Mouse (Mus musculus): ENCODE results near the gene Dynlrb1. TPM values are rescaled to one million over a fixed set of nuclear protein-coding genes. Genes with fewer than 3 reads are reported as not detected.

Dynlrb1 gene
- polyA plus RNA-seq, 1 experiment from 2014 or later = 550 TPM

DNA sequence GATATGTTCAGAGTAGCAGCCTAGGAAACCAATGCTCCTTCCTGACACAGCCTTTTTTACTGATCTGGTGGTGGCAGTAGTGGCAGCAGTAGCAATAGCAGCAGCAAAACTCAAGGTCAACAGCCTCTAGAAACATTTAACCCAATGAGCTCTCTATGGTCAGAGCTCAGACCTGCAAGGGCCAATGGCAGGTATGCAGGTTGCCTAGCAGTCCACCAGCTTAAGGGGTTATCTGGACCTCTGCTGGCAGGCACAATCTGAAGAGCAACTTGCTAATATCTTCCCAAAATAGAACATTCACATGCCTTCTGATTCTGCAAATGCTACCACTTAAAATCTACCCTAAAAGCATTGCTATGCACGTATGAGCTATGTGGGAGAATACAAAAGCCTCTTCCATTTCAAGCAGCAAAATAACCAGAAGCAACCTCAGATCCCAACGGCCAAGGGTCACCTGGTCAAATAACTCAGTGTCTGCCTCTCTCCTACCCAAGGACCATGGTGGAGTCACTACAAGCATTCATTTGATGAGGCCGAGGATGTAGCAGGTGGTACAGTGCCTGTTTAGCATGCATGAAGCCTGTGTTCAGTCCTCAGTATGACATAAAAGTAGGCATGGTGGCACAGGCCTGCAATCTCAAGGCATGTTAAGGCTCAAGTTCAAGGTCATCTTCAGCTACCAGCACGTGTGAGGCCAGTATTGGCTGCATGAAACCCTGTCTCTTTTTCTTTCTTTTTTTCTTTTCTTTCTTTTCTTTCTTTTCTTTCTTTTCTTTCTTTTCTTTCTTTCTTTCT is 51.3 kb downstream of the Dynlrb1 start:
- Histone ChIP-seq H3K27me3 (ENCODE audit: control insufficient read depth, insufficient read depth, low read length) (no peaks in the 10 kb centered on the region), H3K4me3 (ENCODE audit: low read depth, low read length) (no peak overlapping the region), H3K4me2 (replicated peaks; ENCODE audit: low read depth, low read length) (no peak overlapping the region), H3K9ac (ENCODE audit: low read depth, low read length) (no peak overlapping the region), H3K36me3 (ENCODE audit: control insufficient read depth, insufficient read depth, low read length) (no peaks in the 10 kb centered on the region), H3K9me3 (ENCODE audit: control insufficient read depth, low read length) (no peaks in the 10 kb centered on the region), H3K4me1 (replicated peaks; ENCODE audit: control insufficient read depth, insufficient read depth, low read length) (no peaks in the 10 kb centered on the region), H3K27ac (ENCODE audit: low read depth, low read length) (no peak overlapping the region)
- 91% methylated on average over 4 of the region's 4 CpGs for WGBS
- no peak for ATAC-seq (ENCODE audit: low FRiP score)
- no peak for DNase-seq (ENCODE audit: low spot score)

DNA sequence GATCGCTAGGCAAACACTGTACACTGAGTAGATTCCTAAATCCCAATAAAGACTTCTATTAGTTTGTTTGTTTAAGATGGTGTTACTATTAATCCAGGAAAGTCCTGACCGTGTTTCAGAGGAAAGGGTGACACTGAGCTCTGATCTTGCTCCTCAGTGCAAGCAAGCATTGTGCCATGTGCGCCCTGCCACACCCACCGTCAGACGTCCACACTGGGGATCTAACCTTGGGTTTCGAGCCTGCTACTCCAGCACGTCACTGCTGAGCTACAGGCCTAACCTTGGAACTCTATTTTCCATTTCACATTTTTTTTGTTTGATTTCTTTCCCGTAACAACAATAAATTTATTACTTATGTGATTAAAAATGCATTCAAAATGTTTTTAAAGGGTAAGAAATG is 53.7 kb downstream of the Dynlrb1 start:
- Histone ChIP-seq H3K4me2 (replicated peaks; ENCODE audit: low read depth, low read length) (no peak overlapping the region), H3K9me3 (ENCODE audit: control insufficient read depth, low read length) (no peaks in the 10 kb centered on the region), H3K9ac (ENCODE audit: low read depth, low read length) (no peak overlapping the region), H3K27ac (ENCODE audit: low read depth, low read length) (no peak overlapping the region), H3K4me1 (replicated peaks; ENCODE audit: control insufficient read depth, insufficient read depth, low read length) (no peaks in the 10 kb centered on the region), H3K27me3 (ENCODE audit: control insufficient read depth, insufficient read depth, low read length) (no peaks in the 10 kb centered on the region), H3K36me3 (ENCODE audit: control insufficient read depth, insufficient read depth, low read length) (no peaks in the 10 kb centered on the region), H3K4me3 (ENCODE audit: low read depth, low read length) (no peak overlapping the region)
- ATAC-seq (ENCODE audit: low FRiP score) (no peak), DNase-seq (ENCODE audit: low spot score) (no peak)
- 89% methylated on average over 8 of the region's 8 CpGs for WGBS

DNA sequence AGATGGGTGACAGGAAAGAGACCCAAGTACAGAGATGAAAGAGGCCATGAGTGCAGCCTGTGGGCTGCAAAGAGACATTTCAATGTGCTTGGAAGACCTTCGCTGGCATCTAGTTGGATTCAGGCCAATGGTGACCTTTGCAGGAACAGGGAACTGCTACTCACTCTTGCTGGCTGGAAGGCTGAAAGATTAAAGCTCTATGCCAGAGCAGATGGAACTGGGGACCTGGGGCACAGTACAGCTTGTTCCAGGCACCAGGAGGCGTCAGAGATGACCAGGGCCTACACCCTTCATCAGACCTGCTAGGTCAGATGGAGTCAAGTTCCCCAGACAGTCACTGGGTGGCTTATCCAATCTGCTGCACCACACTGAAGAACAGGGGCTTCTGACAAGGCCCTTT is 57.0 kb downstream of the Dynlrb1 start:
- Histone ChIP-seq H3K4me3 (ENCODE audit: low read depth, low read length) (no peak overlapping the region), H3K9me3 (ENCODE audit: control insufficient read depth, low read length) (no peaks in the 10 kb centered on the region), H3K27ac (ENCODE audit: low read depth, low read length) (no peak overlapping the region), H3K9ac (ENCODE audit: low read depth, low read length) (no peak overlapping the region), H3K4me1 (replicated peaks; ENCODE audit: control insufficient read depth, insufficient read depth, low read length) (no peaks in the 10 kb centered on the region), H3K27me3 (ENCODE audit: control insufficient read depth, insufficient read depth, low read length) (no peaks in the 10 kb centered on the region), H3K4me2 (replicated peaks; ENCODE audit: low read depth, low read length) (no peak overlapping the region), H3K36me3 (ENCODE audit: control insufficient read depth, insufficient read depth, low read length) (peaks cover 6% of the 10 kb centered on the region; the same call in 1 of the 2 replicates)
- ATAC-seq (ENCODE audit: low FRiP score) = no peak
- WGBS = 78% methylated on average over 2 of the region's 2 CpGs
- DNase-seq (ENCODE audit: low spot score) = no peak

DNA sequence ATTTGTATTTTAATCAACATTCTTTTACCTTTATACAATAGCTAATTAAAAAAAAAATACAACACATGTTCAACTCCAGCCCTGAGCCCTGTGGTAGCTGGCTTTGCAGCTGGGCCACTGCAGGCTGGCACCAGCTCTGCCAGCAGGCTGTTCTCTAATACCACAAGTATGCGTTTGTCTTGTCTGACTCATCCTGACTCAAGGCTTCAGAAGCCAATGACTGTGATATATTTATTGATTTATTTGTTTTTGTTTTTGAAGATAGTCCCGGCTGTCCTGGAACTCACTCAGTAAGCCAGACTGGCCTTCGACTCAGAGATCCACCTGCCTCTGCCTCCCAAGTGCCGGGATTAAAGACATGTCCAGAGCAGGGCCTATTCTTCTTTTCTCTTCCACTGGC is 57.6 kb downstream of the Dynlrb1 start:
- ATAC-seq (ENCODE audit: low FRiP score) = no peak
- no peak overlapping the region for H3K4me3 ChIP-seq (ENCODE audit: low read depth, low read length)
- no peak for DNase-seq (ENCODE audit: low spot score)
- WGBS = 95% methylated on average over 4 of the region's 4 CpGs
- H3K9ac ChIP-seq (ENCODE audit: low read depth, low read length) = no peak overlapping the region
- no peak overlapping the region for H3K27ac ChIP-seq (ENCODE audit: low read depth, low read length)
- no peaks in the 10 kb centered on the region for H3K27me3 ChIP-seq (ENCODE audit: control insufficient read depth, insufficient read depth, low read length)
- H3K9me3 ChIP-seq (ENCODE audit: control insufficient read depth, low read length) = no peaks in the 10 kb centered on the region
- no peak overlapping the region for H3K4me2 ChIP-seq (replicated peaks; ENCODE audit: low read depth, low read length)
- H3K4me1 ChIP-seq (replicated peaks; ENCODE audit: control insufficient read depth, insufficient read depth, low read length) = no peaks in the 10 kb centered on the region
- H3K36me3 ChIP-seq (ENCODE audit: control insufficient read depth, insufficient read depth, low read length) = peaks cover 6% of the 10 kb centered on the region; the same call in 1 of the 2 replicates

DNA sequence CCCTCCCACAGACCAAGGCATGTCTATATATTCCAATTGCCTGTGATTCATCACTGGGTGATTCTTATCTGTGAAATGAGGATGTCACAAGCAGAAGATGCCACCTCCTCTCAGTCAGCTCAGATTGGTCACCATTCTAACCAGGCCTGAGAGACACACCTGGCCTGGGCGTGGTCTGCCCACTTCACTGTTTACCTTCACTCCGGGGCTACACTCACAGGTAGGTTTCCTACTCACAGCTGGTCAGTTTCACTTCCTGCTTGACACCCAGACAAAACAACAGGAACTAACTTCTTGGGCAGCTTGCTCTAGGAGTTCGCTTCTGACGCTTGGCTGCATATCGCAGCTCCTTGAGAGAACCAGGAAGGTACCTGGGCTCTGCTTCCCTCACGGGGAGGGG is 59.1 kb downstream of the Dynlrb1 start:
- Histone ChIP-seq H3K9me3 (ENCODE audit: control insufficient read depth, low read length) (no peaks in the 10 kb centered on the region), H3K4me3 (ENCODE audit: low read depth, low read length) (no peak overlapping the region), H3K27ac (ENCODE audit: low read depth, low read length) (no peak overlapping the region), H3K9ac (ENCODE audit: low read depth, low read length) (no peak overlapping the region), H3K27me3 (ENCODE audit: control insufficient read depth, insufficient read depth, low read length) (no peaks in the 10 kb centered on the region), H3K4me1 (replicated peaks; ENCODE audit: control insufficient read depth, insufficient read depth, low read length) (no peaks in the 10 kb centered on the region), H3K36me3 (ENCODE audit: control insufficient read depth, insufficient read depth, low read length) (peaks cover 6% of the 10 kb centered on the region; the same call in 1 of the 2 replicates), H3K4me2 (replicated peaks; ENCODE audit: low read depth, low read length) (no peak overlapping the region)
- WGBS = 97% methylated on average over 6 of the region's 6 CpGs
- ATAC-seq (ENCODE audit: low FRiP score) (no peak), DNase-seq (ENCODE audit: low spot score) (no peak)

DNA sequence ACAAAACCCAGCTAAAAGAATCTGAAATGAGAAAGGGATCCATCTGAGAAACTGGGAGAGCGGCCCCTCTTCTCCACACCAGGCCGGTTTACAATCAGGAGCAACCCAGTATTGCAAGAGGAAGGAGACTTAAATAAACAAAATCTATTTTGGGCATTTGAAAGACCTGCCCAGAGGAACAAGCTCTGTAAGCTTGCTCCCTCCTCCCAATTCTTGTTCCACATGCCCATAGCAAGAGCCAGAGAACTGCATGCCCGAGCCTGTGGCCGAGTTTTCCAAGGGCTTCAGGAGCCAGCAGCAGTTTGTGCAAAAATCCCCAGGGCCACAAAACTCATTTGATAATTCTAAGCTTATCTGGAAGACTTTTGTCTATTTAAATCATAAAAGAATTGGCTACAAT is 63.2 kb downstream of the Dynlrb1 start:
- ATAC-seq (ENCODE audit: low FRiP score) = no peak
- 89% methylated on average over 4 of the region's 4 CpGs for WGBS
- peaks cover 6% of the 10 kb centered on the region; the same call in 1 of the 2 replicates for H3K36me3 ChIP-seq (ENCODE audit: control insufficient read depth, insufficient read depth, low read length)
- no peaks in the 10 kb centered on the region for H3K4me1 ChIP-seq (replicated peaks; ENCODE audit: control insufficient read depth, insufficient read depth, low read length)
- H3K9me3 ChIP-seq (ENCODE audit: control insufficient read depth, low read length) = no peaks in the 10 kb centered on the region
- H3K4me3 ChIP-seq (ENCODE audit: low read depth, low read length) = no peak overlapping the region
- no peak overlapping the region for H3K27ac ChIP-seq (ENCODE audit: low read depth, low read length)
- no peak for DNase-seq (ENCODE audit: low spot score)
- no peak overlapping the region for H3K4me2 ChIP-seq (replicated peaks; ENCODE audit: low read depth, low read length)
- H3K9ac ChIP-seq (ENCODE audit: low read depth, low read length) = no peak overlapping the region
- no peaks in the 10 kb centered on the region for H3K27me3 ChIP-seq (ENCODE audit: control insufficient read depth, insufficient read depth, low read length)

Other genes starting within 250 kb of the Dynlrb1 start
- gene Gm14226, start 218.3 kb upstream of the Dynlrb1 start, polyA plus RNA-seq (2014; fragmentation: Nextera tagmentation; extraction: Ambion mirVana) = 0.60 and 0.62 TPM in 2 replicates
- 75.6 and 75.8 TPM in 2 replicates for gene Ahcy, start 162.0 kb upstream of the Dynlrb1 start, polyA plus RNA-seq (2014; fragmentation: Nextera tagmentation; extraction: Ambion mirVana)
- gene Itch, start 103.0 kb upstream of the Dynlrb1 start, polyA plus RNA-seq (2014; fragmentation: Nextera tagmentation; extraction: Ambion mirVana) = 54.1 and 56.6 TPM in 2 replicates
- 152 and 161 TPM in 2 replicates for gene Map1lc3a, start 39.8 kb downstream of the Dynlrb1 start, polyA plus RNA-seq (2014; fragmentation: Nextera tagmentation; extraction: Ambion mirVana)
- 56.8 and 64.3 TPM in 2 replicates for gene Pigu, start 120.9 kb downstream of the Dynlrb1 start, polyA plus RNA-seq (2014; fragmentation: Nextera tagmentation; extraction: Ambion mirVana)
- gene Trp53inp2, start 144.5 kb downstream of the Dynlrb1 start, polyA plus RNA-seq (2014; fragmentation: Nextera tagmentation; extraction: Ambion mirVana) = 66.1 and 80.9 TPM in 2 replicates
- 29.5 and 34.8 TPM in 2 replicates for gene Ncoa6, start 237.4 kb downstream of the Dynlrb1 start, polyA plus RNA-seq (2014; fragmentation: Nextera tagmentation; extraction: Ambion mirVana)